Mouse (Mus musculus): Measurements from ENCODE around the gene Barhl2.

DNA sequence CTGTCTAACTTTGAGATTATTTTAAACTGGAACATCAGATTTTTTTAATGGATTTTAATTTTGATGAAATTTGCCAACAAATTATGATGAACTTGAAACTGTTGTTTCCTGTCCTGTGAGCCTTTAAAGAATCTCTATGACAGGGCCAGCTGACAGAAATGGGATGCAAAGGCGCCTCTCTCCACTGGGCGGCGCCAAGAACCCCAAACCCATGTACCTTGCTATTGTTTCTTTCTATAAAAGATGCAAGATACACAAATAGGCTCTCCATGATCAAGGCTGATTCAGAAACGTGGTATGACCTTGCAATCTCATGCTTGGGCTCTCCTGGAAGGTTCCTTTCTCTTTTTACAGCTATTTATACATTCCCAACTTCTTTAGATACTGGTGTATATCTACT is 3.9 kb upstream of the Barhl2 start:
- TF ChIP-seq EP300 (IDR thresholded peaks at IDR 0.05; ENCODE audit: low read depth) (no peak), CTCF (IDR thresholded peaks at IDR 0.05; ENCODE audit: low read depth) (peak; percentile 61)
